Mouse (Mus musculus) testis, adult 2 months (tissue): ENCODE results near the gene Pnrc1.

Experiments used
- CTCF ChIP-seq: fragments of 200-500 bp; IDR thresholded peaks from 2 replicates; pipeline ENCODE4 v1.5.1; 2012; ENCODE audit warnings: low read depth, mild to moderate bottlenecking, inconsistent platforms, low read length, moderate library complexity; ENCODE audit not compliant: control insufficient read depth, insufficient read depth, insufficient replicate concordance
- POLR2A ChIP-seq: fragments of 200-500 bp; IDR thresholded peaks from 2 replicates; pipeline ENCODE4 v1.6.1; 2012; ENCODE audit warnings: low read depth, mild to moderate bottlenecking, inconsistent platforms, low read length, moderate library complexity; ENCODE audit not compliant: control insufficient read depth

GRCm38 (mm10) chr4:33229639-33230038 lies 60.3 kb downstream of the Pnrc1 start:
- TF ChIP-seq CTCF: no peak
- no peak for TF ChIP-seq POLR2A
